Mouse (Mus musculus) heart, embryonic 14.5 days (tissue): ENCODE results near the gene Ptprd. TPM values are rescaled to one million over a fixed set of nuclear protein-coding genes. Genes with fewer than 3 reads are reported as not detected.

Experiments used
- ATAC-seq: fragments of 200-750 bp; cut with Nextera tagmentation; 2 replicates; pipeline ENCODE4 v1.8.0; 2017; ENCODE audit warnings: low read depth, moderate TSS enrichment; ENCODE audit not compliant: insufficient number of reproducible peaks, insufficient read depth, low FRiP score
- H3K27ac ChIP-seq, 2 experiments: fragments of 200-500 bp in 1 of 2; fragments of 300-500 bp in 1 of 2; sonication (generic) in 1 of 2; replicated peaks in 1 of 2; 2 replicates each; pipeline ENCODE4 v1.5.1; 2012 to 2014; ENCODE audit warnings: low read depth in 2 of 2, low read length in 2 of 2, control low read depth in 1 of 2, mild to moderate bottlenecking in 1 of 2, mixed read lengths in 1 of 2; ENCODE audit not compliant: control insufficient read depth in 1 of 2, insufficient read depth in 1 of 2
- H3K27me3 ChIP-seq: fragments of 300-500 bp; sonication (generic); 2 replicates; pipeline ENCODE4 v1.6.1; 2014; ENCODE audit warnings: mild to moderate bottlenecking, low read length, control low read depth; ENCODE audit not compliant: control insufficient read depth, insufficient read depth
- H3K36me3 ChIP-seq: fragments of 300-500 bp; sonication (generic); 2 replicates; pipeline ENCODE4 v1.6.1; 2014; ENCODE audit warnings: mild to moderate bottlenecking, control low read depth, low read length, mixed read lengths; ENCODE audit not compliant: control insufficient read depth, insufficient read depth
- H3K4me1 ChIP-seq, 2 experiments: fragments of 200-500 bp in 1 of 2; fragments of 300-500 bp in 1 of 2; sonication (generic) in 1 of 2; 2 replicates each; pipeline ENCODE4 v1.6.1; 2012 to 2014; ENCODE audit warnings: low read length in 2 of 2, control low read depth in 1 of 2, mixed read lengths in 1 of 2; ENCODE audit not compliant: control insufficient read depth in 2 of 2, insufficient read depth in 2 of 2
- H3K4me2 ChIP-seq: fragments of 300-500 bp; sonication (generic); 2 replicates; pipeline ENCODE4 v1.6.1; 2014; ENCODE audit warnings: mild to moderate bottlenecking, low read length
- H3K4me3 ChIP-seq, 2 experiments: fragments of 200-500 bp in 1 of 2; fragments of 300-500 bp in 1 of 2; sonication (generic) in 1 of 2; 2 replicates each; pipeline ENCODE4 v1.5.1; 2012 to 2014; ENCODE audit warnings: low read length in 2 of 2, mild to moderate bottlenecking in 2 of 2, control low read depth in 1 of 2, low read depth in 1 of 2, moderate library complexity in 1 of 2; ENCODE audit not compliant: control insufficient read depth in 1 of 2, insufficient read depth in 1 of 2
- H3K9ac ChIP-seq: fragments of 300-500 bp; sonication (generic); 2 replicates; pipeline ENCODE4 v1.6.1; 2014; ENCODE audit warnings: mild to moderate bottlenecking, low read length
- H3K9me3 ChIP-seq: fragments of 300-500 bp; sonication (generic); 2 replicates; pipeline ENCODE4 v1.6.1; 2016; ENCODE audit warnings: low read length, control low read depth; ENCODE audit not compliant: control insufficient read depth
- WGBS: fragments of 180-500 bp; shearing (Covaris S2); extraction: QIAGEN DNeasy Blood & Tissue Kit; methylation state at CpG from one replicate; pipeline ENCODE4 v1.1.7; 2014; 5-methylcytosine and 5-hydroxymethylcytosine counted together
- polyA plus RNA-seq: library from polyadenylated mRNA; unstranded; fragments of >200 nt; fragmentation: Nextera tagmentation; extraction: Ambion mirVana; gene quantifications from 2 replicates; pipeline ENCODE4 v1.2.1, GENCODE M21; 2014

Gene Ptprd
- polyA plus RNA-seq, 1 experiment from 2014 or later, result 21.8 TPM

DNA sequence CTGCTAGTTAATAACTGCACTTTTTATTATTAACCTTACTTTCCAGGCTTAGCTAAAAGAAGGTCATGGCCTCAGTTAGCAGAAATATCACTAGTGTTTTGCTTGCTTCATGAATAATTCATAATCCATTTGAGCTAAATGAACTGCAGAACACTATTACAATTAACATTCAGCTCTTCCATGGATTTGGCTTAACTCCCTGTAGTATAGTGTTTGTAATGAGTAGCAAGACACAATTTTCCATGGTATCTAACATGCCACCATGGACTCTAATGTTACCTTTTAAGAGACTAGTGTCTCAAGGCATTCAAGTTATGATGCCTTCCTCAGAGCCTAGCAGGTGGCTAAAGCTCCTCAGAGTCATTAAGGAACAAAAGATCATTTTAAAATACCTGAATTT is 129.0 kb downstream of the Ptprd start:
- no peaks in the 10 kb centered on the region for H3K27me3 ChIP-seq
- no peak for ATAC-seq

DNA sequence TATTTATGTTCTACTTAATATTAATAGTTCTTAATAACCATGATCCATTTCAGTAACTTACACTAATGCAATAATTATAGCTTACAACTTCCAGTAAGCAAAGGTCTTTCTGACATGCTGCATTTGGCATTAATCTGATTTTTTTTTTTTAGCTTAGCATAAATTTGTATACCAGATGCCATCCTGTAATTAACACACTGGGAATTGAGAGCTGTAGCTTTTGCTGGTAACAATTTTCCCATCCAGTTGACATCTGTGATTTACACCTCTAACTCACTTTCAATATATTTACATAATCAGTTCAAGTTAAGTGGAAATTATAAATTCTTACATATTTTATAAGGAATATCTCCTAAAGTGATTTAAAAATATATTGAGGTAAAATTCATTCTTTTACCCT is 134.3 kb downstream of the Ptprd start:
- no peaks in the 10 kb centered on the region for H3K4me1 ChIP-seq
- no peaks in the 10 kb centered on the region for H3K9me3 ChIP-seq
- no peak overlapping the region for H3K9ac ChIP-seq
- no peaks in the 10 kb centered on the region for H3K36me3 ChIP-seq
- no peak overlapping the region for H3K27ac ChIP-seq
- H3K4me3 ChIP-seq, result no peak overlapping the region
- ATAC-seq, result no peak
- no peak overlapping the region for H3K4me2 ChIP-seq
- no peaks in the 10 kb centered on the region for H3K27me3 ChIP-seq

More for the DNA sequence above, 129.0 kb downstream of the Ptprd start:
- H3K4me2 ChIP-seq, result no peak overlapping the region
- H3K4me3 ChIP-seq, result no peak overlapping the region
- no peak overlapping the region for H3K27ac ChIP-seq
- no peaks in the 10 kb centered on the region for H3K4me1 ChIP-seq
- no peak overlapping the region for H3K9ac ChIP-seq
- H3K9me3 ChIP-seq, result no peaks in the 10 kb centered on the region
- no peaks in the 10 kb centered on the region for H3K36me3 ChIP-seq

DNA sequence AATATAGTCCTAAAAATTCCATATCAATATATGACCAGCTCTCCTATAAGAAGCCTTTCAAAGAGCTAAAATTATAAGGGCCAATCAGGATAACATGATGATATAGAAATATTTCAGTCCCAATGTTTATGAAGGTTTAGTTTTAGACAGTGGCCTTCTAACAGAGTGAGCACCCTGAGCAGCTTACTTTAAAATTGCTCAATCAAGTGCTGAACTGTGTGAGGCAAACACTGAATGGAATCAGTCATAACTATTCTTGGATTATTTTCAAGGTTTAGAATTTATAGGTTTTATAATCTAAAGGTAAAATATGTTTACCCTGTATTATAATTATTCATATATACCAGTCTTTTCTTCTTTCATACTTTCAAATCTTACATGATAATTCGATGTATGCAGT is 134.7 kb downstream of the Ptprd start:
- Histone ChIP-seq H3K9me3 (no peaks in the 10 kb centered on the region), H3K27me3 (no peaks in the 10 kb centered on the region), H3K27ac (no peak overlapping the region), H3K9ac (no peak overlapping the region), H3K4me3 (no peak overlapping the region), H3K4me1 (no peaks in the 10 kb centered on the region), H3K4me2 (no peak overlapping the region), H3K36me3 (no peaks in the 10 kb centered on the region)
- 89% methylated on average over 1 of the region's 1 CpGs for WGBS
- ATAC-seq, result no peak

DNA sequence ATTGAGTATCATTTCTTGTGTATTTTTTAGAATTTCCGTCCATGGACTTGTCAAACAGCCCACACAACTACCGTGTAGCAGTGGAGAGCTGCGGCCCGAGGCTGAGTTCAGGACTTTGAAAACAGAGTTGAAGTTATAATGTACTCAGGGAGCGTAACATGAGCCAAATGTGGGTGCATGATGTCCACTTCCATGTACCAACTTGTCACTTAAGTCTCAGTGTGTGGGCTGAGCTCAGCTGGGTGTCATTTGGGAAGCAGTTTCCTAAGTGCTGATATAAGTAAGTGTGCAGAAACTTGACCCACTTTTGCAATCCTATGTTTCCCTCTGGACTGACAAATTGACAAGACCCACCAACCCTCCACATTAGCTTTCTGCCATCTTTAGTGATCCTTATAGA is 173.4 kb downstream of the Ptprd start:
- H3K36me3 ChIP-seq, result no peaks in the 10 kb centered on the region
- WGBS, result 78% methylated on average over 5 of the region's 5 CpGs
- no peak overlapping the region for H3K4me2 ChIP-seq
- H3K4me1 ChIP-seq, result no peaks in the 10 kb centered on the region
- no peak overlapping the region for H3K27ac ChIP-seq
- H3K27me3 ChIP-seq, result no peaks in the 10 kb centered on the region
- no peak for ATAC-seq
- no peaks in the 10 kb centered on the region for H3K9me3 ChIP-seq
- H3K4me3 ChIP-seq, result no peak overlapping the region
- H3K9ac ChIP-seq, result no peak overlapping the region

DNA sequence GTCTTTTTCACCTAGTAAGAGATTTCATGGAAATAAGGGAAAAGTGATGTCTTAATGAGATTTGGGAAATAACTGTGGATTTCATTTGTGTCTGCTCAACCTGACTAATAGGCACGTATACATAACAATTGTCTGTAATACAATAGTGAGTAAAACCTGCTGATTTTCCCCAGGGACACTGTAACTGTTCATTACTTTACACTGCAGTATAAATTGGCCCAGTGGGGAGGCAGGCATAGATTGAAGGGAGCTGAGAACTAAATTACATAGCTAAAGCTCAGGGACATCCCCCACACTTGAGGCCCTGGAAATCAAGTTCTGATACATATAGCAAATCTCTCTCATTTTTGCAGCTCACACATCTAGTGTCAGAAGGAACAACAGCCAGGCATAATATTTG is 209.7 kb downstream of the Ptprd start:
- Histone ChIP-seq H3K4me2 (no peak overlapping the region), H3K4me3 (no peak overlapping the region), H3K27ac (no peak overlapping the region), H3K27me3 (no peaks in the 10 kb centered on the region), H3K36me3 (no peaks in the 10 kb centered on the region), H3K9ac (no peak overlapping the region), H3K4me1 (no peaks in the 10 kb centered on the region), H3K9me3 (no peaks in the 10 kb centered on the region)
- ATAC-seq, result no peak
- WGBS, result 67% methylated on average over 1 of the region's 1 CpGs

DNA sequence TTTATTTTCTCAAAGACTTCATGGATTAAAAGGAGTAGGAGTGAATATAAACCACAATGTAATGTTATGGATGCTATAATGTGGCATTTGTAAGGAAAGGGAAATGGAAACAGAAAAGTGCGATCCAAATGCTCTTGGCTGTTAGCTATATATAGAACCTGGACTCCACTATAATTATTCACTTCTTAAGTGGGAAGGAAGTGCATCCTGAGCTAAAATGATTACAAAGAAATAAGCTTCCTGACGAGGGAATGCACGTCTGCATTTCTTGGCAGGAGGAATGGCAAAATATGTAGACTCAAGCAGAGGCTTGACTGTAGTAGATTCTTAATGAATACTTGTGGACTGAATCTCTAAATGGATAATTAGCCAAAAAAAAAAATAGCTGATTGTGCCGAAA is 219.1 kb downstream of the Ptprd start:
- Histone ChIP-seq H3K4me2 (no peak overlapping the region), H3K36me3 (no peaks in the 10 kb centered on the region), H3K9me3 (no peaks in the 10 kb centered on the region), H3K27ac (no peak overlapping the region), H3K9ac (no peak overlapping the region), H3K4me3 (no peak overlapping the region), H3K27me3 (no peaks in the 10 kb centered on the region), H3K4me1 (no peaks in the 10 kb centered on the region)
- 59% methylated on average over 4 of the region's 4 CpGs for WGBS
- ATAC-seq, result no peak

DNA sequence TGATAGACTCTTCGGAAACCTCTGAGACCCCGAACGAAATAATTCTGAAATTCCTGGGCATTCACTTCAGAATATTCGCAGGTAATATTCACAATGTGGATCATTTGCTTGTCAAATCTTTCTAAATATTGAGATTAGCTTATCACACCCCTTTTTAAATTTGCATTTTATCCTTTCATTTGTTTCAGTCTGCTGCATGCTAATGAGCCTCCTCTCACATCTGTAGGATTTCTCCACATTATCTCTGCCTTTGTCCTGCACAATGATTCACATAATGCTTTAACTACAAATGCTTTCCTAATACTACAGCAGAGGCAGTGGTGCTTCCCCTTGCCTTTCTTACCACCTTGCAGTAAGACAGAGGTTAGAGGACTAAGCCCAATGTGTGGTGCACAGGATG is 229.7 kb downstream of the Ptprd start:
- no peak for ATAC-seq
- H3K4me2 ChIP-seq, result no peak overlapping the region
- H3K9ac ChIP-seq, result no peak overlapping the region
- no peaks in the 10 kb centered on the region for H3K9me3 ChIP-seq
- H3K27me3 ChIP-seq, result no peaks in the 10 kb centered on the region
- no peak overlapping the region for H3K4me3 ChIP-seq
- 83% methylated on average over 4 of the region's 4 CpGs for WGBS
- H3K36me3 ChIP-seq, result no peaks in the 10 kb centered on the region
- H3K27ac ChIP-seq, result no peak overlapping the region
- no peaks in the 10 kb centered on the region for H3K4me1 ChIP-seq

DNA sequence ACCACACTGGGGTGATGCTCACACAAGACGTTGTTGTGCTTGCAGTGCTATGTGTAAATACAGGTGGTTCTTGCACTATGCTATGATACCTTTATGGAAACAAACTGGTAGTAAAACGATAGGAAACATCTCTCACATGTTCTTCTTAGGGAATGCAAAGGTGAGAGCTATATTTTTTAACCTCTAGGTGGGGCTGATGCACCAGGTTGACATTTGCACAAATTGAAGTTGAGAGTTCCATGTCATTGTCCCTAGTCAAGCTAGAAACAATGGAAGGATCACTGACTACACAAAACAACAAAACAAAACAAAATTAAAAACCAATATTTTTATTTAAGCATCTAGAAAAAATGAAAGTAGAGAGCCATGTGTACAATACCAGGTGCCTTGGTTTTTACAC is 250.1 kb downstream of the Ptprd start:
- no peaks in the 10 kb centered on the region for H3K36me3 ChIP-seq
- no peak overlapping the region for H3K4me2 ChIP-seq
- H3K27ac ChIP-seq, result no peak overlapping the region
- ATAC-seq, result no peak
- no peak overlapping the region for H3K9ac ChIP-seq
- no peaks in the 10 kb centered on the region for H3K4me1 ChIP-seq
- H3K9me3 ChIP-seq, result no peaks in the 10 kb centered on the region
- no peaks in the 10 kb centered on the region for H3K27me3 ChIP-seq
- WGBS, result 15% methylated on average over 2 of the region's 2 CpGs
- no peak overlapping the region for H3K4me3 ChIP-seq
